Mouse (Mus musculus): ENCODE measurements around the gene Fibcd1.

The Fibcd1 gene

GRCm38 (mm10) chr2:31809358-31809740, 36.5 kb downstream of the Fibcd1 start:
- DNase-seq = no peak

GRCm38 (mm10) chr2:31808410-31809357, 37.1 kb downstream of the Fibcd1 start:
- no peak for DNase-seq

GRCm38 (mm10) chr2:31806639-31807382, 39.0 kb downstream of the Fibcd1 start:
- DNase-seq = no peak

GRCm38 (mm10) chr2:31803480-31803879, 42.3 kb downstream of the Fibcd1 start:
- DNase-seq = peak; percentile 42

GRCm38 (mm10) chr2:31802811-31803210, 43.0 kb downstream of the Fibcd1 start:
- DNase-seq = no peak

- DNase-seq = no peak
These were observed 44.4 kb downstream of the Fibcd1 start for GRCm38 (mm10) chr2:31801416-31801815.

GRCm38 (mm10) chr2:31796943-31797342, 48.9 kb downstream of the Fibcd1 start:
- no peak for DNase-seq

GRCm38 (mm10) chr2:31792611-31793010, 53.2 kb downstream of the Fibcd1 start:
- DNase-seq = no peak

GRCm38 (mm10) chr2:31791260-31791659, 54.5 kb downstream of the Fibcd1 start:
- no peak for DNase-seq

- DNase-seq = no peak
These were observed 55.0 kb downstream of the Fibcd1 start for GRCm38 (mm10) chr2:31790728-31791251.

- DNase-seq = no peak
These were observed 56.6 kb downstream of the Fibcd1 start for GRCm38 (mm10) chr2:31789215-31789614.

- no peak for DNase-seq
These were observed 57.6 kb downstream of the Fibcd1 start for GRCm38 (mm10) chr2:31788227-31788626.

GRCm38 (mm10) chr2:31787029-31787428, 58.8 kb downstream of the Fibcd1 start:
- DNase-seq = peak; percentile 83

GRCm38 (mm10) chr2:31785074-31785473, 60.7 kb downstream of the Fibcd1 start:
- peak; percentile 83 for DNase-seq

GRCm38 (mm10) chr2:31782958-31783602, 62.7 kb downstream of the Fibcd1 start:
- no peak for DNase-seq

- no peak for DNase-seq
These were observed 66.5 kb downstream of the Fibcd1 start for GRCm38 (mm10) chr2:31779258-31779657.

GRCm38 (mm10) chr2:31776479-31776878, 69.3 kb downstream of the Fibcd1 start:
- no peak for DNase-seq

GRCm38 (mm10) chr2:31770781-31771441, 74.9 kb downstream of the Fibcd1 start:
- DNase-seq = peak; percentile 73

GRCm38 (mm10) chr2:31769631-31770111, 76.1 kb downstream of the Fibcd1 start:
- DNase-seq = peak; percentile 78

GRCm38 (mm10) chr2:31769115-31769514, 76.7 kb downstream of the Fibcd1 start:
- DNase-seq = no peak

GRCm38 (mm10) chr2:31767815-31768214, 78.0 kb downstream of the Fibcd1 start:
- no peak for DNase-seq

GRCm38 (mm10) chr2:31767104-31767503, 78.7 kb downstream of the Fibcd1 start:
- DNase-seq = no peak
